Mouse (Mus musculus) layer of hippocampus, adult 18-20 months (tissue): ENCODE measurements at regions not wholly inside any gene's neighbourhood (a gene's known extent, or its start where the extent isn't known, plus 50 kb on each side); places are given as distances from the start of the nearest gene placed in this dataset.

ENCODE experiments used
- DNase-seq, 2 experiments: peaks; one replicate each; pipeline ENCODE4 v3.0.0; 2022; ENCODE audit warnings: low spot score in 2 of 2

GRCm38 (mm10) chr3:60916411-60916810 lies 86.2 kb upstream of the P2ry1 start:
- no peak for DNase-seq

- no peak for DNase-seq
These were observed 85.3 kb upstream of the P2ry1 start for GRCm38 (mm10) chr3:60917271-60917670.

- DNase-seq: no peak
These were observed 76.5 kb upstream of the P2ry1 start for GRCm38 (mm10) chr3:60926024-60926547.

- DNase-seq: no peak
These were observed 73.7 kb upstream of the P2ry1 start for GRCm38 (mm10) chr3:60928910-60929309.

GRCm38 (mm10) chr3:60934492-60934891 lies 68.1 kb upstream of the P2ry1 start:
- DNase-seq: no peak

- no peak for DNase-seq
These were observed 61.1 kb upstream of the P2ry1 start for GRCm38 (mm10) chr3:60941451-60941850.

GRCm38 (mm10) chr3:60948897-60949296 lies 53.7 kb upstream of the P2ry1 start:
- DNase-seq: no peak
